Mouse (Mus musculus) megakaryocyte, adult 5-6 weeks (primary cell): ENCODE results near the gene Pkp4. TPM values are rescaled to one million over a fixed set of nuclear protein-coding genes. Genes with fewer than 3 reads are reported as not detected.

ENCODE experiments used
- ATAC-seq: 2 replicates; pipeline ENCODE4 v1.8.0; 2016; ENCODE audit warnings: mild to moderate bottlenecking, inconsistent platforms; ENCODE audit not compliant: poor library complexity, severe bottlenecking
- total RNA-seq, 2 experiments: library from RNA; stranded (forward) in 1 of 2; stranded (reverse) in 1 of 2; fragments of 153-499, 151-499 nt in 1 of 2; fragments of 221-1000, 200-1000 nt in 1 of 2; gene quantifications; 2 replicates each; pipeline versions ENCODE4 v1.2.3 to v1.2.4; 2015 to 2017

Pkp4 gene
- total RNA-seq, 2 experiments from 2014 or later: 12.7 to 17.0 TPM

DNA sequence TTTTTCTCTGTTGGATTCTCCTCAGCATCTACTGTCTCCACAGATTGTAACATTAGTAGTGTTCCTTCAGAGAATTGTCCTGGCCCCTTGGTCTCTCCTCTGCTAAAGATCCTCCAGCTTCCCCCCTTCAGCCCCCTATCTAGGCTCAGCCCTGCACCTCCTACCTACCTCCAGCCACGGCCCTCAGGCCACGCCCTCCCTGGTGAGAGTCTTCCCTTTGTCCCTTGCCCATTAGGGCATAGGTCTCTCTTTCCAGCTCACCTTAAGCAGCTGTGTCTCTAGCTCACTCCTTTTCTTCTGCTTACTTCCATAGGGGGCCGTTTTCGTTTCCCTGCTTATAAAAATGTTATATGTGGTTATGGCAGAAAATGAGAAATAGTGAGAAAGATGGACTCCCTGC lies 22.9 kb downstream of the Pkp4 start:
- ATAC-seq: no peak

DNA sequence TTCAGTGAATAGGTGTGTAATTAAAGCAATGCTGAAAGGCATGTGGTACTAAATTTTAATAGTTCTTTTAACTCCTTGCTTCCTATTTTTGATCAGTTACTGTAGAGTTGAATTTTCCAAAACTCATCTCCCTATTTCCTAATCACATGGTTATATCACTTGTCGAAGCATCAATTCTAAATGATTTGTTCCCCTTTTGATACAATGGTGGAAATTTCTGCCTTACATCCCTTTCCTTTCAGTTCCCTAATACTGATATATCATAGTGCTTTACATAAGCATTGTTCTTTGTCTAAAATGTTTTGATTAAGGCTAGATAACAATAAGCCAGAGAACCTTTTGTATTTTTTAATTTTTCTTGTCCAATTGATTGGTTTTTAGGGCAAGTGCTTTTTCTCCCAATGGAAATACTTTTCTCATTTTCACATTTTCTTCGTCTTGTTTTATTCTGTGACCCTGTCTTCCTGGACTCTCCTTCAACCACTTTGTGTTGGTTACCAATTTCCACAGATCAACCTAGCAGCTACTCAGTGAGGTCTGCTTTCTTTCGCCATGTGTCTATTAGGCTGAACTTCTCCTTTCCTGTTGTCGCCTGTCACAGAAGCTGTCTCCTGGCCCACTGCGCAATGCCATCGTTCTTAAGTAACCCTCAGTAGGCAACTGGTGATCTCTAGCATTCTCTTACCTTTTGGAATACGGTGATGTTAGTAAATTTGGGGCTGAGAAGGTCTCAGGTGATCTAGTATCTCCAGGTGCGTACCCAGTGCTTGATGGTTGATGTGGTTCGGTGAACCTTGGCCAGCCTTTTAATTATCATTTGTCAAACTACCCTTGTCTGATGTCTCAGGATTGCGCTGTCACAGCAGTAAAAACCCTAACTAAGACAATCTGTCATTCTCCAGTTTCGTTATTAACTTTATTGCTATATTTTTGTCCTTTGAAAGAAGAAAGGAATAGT lies 23.7 kb downstream of the Pkp4 start:
- peak; percentile 93 for ATAC-seq

DNA sequence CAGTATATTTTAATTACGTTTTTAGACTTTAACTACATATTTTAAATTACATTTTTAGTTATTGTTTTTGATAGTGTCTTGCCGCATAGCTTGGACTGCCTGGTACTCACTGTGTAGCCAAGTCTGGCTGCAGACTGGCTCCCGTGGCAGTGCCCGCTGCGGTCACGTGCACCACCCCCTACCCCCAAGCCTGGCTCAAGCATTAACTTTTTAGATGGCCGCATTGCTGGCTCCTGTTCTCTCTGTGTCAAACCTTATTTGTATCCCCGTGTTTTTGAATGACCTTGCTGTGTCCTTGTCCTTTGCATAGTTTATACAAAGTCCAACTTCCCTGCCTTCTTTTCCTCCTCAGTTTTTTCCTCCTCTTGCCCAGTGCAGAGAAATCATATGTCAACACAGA lies 25.5 kb downstream of the Pkp4 start:
- ATAC-seq: no peak

DNA sequence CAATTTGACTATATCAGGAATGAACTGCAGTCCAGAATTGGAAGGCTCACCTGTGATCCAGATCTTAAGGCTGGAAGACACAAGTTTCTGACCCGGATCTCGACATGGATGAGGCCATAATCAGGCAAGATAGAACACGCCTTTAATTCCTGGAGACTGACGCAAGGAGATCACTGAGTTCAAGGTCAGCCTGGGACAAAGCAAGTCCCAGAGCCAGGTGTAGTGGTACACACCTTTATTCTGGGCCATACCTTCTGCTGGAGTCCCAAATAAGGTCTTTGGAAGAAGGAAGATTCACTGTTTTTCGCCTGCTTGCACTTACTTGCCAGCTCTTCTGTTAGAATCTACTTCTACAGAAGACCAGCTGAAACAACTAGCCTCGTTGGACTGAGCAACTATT lies 26.3 kb downstream of the Pkp4 start:
- ATAC-seq: no peak

DNA sequence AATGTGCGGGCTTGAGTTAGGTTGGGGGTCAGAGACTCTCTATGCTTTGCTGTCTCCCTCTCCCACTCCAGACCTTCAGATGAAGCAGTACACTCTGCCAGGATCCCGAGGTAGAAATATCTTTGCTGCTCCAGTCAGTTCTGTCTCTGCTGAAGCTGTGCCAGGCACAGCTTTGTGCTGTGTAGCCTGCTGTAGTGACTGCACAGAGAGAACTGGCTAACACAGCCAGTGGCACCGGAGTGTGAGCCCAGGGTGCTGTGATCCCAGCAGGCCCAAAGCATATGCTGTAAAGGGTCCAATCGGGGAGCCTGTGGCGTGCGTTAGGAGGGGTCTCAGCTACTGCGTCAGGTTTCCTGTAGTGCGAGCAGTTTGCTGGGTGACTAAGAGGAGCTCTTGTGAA lies 27.7 kb downstream of the Pkp4 start:
- no peak for ATAC-seq

DNA sequence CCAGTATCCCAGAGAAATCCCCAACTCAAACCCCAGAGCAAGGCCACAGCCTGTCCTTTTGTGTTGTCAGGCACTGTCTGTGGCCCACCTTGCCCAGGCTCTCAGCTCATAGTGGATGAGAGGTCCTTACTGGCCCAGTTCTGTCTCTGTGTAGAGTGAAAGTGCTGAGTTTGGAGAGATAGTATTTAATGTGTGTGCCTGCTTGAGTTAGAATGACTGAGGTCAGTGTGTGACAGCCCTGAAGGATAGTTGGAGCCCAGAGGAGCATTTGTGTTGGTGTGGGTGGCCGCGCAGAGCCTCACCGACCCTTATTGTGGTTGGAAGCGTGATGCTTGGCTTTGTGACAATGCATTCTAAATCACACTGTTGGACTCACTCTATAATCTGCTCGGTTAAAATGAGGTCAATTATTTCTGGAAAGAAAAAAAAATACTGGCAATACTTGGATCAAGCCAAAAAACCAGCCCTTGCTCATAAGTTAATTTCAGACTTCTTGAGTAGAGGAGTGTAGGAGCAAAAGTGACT lies 29.1 kb downstream of the Pkp4 start:
- no peak for ATAC-seq

DNA sequence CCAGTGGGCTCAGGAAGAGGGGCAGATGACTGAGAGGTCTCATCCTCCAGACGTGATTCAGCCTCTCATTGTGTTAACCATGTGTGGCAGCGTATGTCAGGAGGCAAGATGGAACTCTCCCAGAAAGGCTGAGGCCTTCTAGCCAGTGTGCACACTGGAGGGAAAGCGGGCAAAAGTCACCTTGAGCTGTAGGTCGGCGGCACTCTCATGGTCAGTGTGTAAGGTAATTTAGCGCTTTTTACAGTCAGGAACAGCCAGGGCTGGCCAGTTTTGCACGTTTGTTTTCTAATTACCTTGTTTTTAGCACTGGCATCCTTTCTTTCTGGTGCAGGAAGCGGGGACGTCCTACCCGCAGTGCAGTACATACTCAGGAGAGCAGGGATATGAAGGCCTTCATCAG lies 29.5 kb downstream of the Pkp4 start:
- ATAC-seq: no peak

DNA sequence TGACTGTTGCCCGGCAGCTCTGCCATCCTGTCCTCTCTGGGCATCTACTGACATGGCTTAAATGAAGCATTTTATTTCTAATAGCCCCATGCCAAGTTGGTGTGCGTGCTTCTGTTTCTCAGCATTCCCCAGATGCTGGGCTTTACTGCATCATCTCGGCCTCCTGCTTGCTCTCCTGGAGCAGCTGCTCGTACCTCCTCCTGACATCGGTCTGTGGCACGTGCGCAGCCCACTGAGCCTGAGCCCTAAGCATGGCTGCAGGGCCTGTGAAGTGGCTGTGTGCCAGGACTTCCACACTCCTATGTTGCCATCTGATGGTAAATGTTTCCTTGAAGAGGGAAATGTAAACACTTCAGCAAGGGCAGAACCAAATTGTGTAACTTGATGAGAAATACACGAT lies 30.8 kb downstream of the Pkp4 start:
- no peak for ATAC-seq

DNA sequence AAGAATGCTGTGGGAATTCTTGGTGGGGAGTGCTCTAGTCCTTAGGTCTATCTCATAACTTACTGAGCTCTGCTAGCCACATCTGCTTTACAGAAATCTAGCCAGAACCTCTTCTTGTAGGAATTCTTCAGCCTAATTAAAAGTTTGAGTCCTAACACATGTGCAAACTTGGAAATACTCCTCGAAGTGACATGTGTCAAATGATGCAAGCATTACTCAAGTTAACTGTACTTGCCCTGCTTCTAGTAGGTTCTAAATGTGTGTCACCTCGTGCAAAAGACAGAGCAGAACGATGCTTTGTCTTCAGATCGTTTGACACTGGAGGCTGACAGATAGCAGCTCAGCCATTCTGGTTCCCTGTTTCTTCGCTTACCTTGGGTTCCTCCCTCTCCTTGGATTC lies 32.5 kb downstream of the Pkp4 start:
- no peak for ATAC-seq

DNA sequence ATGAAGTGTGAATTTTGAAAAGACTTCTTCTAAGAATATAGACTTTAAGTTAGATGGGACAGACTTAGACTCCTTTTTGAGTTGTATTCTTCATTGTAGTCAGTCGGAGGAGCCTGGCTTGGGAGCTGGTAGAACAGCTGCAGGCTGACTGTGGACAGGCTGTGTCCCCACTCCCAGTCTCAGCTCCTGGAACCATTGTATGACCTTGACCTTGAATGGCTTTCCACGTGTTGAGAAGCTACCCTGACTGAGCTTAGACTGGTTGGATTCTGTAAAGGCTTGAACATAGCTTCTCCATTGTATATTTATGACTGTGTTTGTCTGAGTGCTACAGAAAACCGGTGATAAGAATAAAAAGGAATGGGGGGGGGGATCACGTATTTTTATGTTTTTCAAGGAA lies 36.5 kb downstream of the Pkp4 start:
- no peak for ATAC-seq

DNA sequence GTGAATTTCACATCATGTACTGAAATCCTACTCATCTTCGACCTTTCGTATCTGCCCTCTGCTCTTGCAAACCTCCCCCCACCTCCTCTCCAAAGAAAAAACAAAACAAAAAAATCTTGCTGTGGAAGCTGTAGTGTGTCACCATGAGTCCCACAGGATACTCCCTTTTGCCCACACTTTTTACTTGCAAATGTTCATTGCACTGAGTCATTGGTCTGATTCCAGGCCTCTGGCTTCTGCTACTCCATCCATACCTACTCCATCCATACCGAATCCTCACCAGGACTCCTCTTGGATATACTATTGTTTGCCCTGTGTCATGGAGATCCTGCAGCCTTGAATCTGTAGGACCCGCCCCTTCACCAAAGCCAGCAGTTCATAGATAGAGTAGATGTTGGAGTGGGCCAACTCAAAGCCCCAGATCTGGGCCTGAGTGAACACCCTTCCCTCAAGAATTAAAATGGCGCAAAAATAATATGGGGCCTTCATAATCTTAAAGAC lies 38.9 kb downstream of the Pkp4 start:
- ATAC-seq: no peak

DNA sequence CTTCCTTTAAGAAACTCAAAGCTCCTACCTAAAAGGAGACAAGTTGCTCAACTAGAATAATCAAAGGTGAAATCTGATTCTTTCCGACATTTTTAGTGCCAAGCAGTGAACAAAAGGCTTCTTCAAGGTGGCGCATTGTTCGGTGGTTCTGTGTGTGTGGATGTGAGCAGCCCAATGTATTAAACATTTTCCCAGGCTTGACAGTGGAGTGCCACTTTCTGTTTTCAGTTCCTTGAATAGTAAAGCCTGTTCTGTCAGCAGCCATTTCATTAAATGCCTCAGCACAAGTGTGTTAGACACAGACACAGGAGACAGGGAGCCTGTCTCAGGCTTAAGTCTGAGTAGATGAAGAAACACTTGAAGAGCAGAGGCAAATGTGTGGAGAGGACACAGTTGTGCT lies 39.9 kb downstream of the Pkp4 start:
- no peak for ATAC-seq

DNA sequence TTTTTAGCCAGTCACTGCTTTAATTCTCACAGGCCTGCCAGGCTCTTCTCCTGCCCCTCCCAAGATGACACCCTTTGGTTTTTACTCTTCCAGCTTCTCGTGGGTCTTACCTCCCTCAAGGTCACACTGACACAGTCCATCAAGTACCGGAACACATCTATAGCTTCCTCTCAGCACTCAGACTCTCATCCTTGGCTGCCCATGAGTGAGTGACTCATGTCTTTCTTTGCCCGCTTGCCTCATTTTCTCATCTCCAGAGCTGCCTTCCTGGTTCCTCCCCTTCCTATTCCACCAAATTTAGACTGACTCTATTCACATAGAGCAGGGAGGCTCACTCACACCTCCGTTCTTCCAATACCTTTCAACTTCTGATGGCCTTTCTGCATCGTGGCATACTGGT lies 42.3 kb downstream of the Pkp4 start:
- no peak for ATAC-seq

DNA sequence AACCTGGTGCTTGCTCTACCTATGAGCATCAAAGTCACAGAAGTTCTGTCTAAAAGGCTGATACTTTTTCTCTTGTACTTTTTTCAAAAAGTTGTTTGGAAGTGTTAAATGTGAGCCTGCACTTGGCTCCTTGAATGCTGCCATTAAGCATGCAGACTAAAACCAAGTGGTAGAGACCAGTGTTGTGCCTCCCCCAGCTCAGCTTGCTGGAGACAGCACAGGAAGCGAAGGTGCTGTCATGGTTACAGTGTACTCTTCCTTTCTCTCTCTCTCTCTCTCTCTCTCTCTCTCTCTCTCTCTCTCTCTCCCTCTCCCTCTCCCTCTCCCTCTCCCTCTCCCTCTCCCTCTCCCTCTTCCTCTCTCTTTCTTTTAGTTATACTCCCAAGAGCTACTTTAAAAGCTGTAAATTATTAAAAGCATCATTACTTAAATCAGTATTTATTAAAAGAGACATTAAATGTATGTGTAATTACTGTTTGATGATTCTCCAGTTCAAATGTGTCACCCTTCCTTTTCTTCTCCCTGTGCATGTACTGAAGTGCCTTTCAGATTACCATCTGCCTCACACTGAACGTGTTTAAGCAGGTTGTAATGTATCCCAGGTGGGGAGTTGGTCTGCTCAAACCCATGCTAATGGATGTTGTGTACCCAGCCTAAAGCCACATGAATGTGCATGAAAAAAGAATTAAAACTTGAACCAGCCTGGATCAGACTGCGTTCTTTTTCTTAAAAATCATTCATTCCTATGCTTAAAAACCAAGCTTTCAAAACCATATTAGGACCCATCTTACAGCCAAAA lies 43.2 kb downstream of the Pkp4 start:
- ATAC-seq: no peak

DNA sequence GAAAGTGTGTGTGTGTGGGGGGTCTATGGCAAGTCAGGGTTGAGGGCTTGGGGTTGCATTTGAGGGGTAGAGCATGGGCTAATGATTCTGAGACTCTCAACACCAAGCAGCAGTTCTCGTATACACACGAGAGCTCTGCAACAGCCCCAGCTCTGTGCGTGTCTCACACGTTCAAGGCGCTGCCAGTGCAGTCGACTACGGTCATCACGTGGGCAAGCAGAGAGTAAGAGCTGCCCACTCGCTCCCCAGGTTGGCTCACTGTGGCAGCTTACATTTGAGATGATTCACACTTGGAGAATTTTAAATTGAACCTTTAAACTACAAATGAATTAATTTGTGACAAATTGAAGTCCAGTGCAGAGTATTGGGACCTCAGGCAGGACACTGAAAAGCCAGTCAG lies 44.4 kb downstream of the Pkp4 start:
- ATAC-seq: no peak

DNA sequence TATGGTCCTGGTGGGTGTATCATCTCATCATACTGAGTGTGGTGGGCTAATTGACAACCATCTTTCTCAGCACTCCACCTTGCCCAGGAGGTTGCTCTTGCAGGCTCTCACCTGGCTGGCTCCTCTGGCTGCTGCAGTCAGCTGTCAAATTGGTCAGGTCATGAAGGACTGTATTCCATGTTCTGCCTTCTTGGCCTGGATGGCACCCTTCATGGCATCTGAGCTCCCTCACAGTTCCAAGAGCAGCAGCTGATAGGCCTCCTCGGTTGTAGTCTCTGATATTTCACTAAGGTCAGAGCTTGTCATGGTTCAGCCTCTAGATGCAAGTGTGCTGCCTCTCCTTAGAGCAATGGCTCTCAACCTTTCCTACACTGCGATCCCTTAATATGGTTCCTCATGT lies 45.5 kb downstream of the Pkp4 start:
- no peak for ATAC-seq

DNA sequence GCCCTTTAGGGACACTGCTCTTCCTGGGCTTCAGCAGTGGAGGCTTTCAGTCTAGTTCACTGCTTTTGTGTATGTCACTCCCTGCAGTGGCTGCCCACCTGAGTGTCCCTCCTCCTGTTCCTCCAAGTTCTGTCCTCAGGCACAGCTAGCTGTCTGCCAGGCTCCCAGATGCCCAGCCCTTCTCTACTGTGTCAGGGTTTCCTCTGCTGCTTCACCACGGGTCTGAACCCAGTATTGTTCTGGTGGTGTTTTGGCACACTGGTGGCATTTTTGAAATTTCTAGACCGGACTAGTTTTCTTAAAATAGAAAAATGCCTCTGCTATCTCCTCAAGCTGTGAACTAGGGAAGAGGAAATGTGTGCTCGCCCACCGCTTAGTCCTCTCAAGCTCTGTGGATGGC lies 46.6 kb downstream of the Pkp4 start:
- ATAC-seq: no peak

DNA sequence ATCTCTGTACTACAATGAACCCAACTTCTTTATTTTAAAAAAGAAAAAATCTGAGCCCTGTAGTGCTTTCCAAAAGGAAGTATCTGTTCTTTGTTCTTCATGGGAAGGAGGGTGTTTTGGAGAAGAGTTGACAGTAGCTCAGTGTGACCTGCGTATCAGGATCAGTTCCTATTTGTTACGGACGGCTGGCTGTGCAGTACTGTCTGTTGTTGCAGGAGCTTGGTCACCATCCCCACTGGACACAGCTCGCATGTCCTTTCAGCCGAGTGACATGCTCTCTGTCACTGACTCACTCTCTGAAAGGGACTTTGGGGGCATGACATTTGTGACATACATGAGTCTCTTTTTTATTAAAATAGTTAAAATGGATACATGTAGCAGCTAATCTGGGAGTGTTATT lies 47.1 kb downstream of the Pkp4 start:
- ATAC-seq: 0 out of 2 replicates have a peak, but pooled peaks have one; percentile 24

DNA sequence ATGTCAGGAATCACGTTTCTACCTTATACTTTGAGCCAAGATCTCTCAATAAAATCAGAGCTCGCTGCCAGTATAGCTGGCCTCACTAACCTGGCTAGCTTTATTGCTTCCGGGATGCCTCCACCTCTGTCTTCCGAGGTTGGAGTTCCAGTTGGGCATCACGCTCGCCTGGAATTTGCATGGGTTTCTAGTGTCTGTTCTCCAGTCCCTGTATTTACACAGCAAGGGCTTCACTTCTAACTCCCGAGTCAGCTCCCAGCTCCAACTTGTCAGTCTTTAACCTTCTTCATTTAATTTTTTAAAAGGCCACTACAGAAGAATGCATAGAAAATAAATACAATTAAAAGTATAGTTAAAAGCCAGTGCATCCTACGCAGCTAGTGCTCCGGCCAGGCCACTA lies 47.6 kb downstream of the Pkp4 start:
- ATAC-seq: no peak

DNA sequence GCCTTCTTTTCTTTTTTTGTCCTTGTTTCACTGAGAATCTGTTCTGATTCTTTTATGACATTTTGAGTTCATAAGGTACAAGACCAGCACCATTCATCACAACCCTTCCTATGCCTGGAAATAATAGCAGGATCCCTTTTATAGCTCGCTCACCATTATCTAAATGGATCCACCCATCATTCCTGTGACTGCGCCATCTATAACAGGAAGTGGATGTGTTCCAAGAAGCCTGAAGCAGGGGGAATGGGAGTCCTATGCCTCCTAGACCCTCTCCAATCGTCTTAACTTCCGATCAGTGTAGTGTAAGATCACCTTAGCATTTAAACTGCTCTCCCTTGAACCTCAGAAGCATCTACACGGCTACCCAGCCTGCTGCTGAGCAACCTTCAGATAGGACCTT lies 50.4 kb downstream of the Pkp4 start:
- no peak for ATAC-seq

DNA sequence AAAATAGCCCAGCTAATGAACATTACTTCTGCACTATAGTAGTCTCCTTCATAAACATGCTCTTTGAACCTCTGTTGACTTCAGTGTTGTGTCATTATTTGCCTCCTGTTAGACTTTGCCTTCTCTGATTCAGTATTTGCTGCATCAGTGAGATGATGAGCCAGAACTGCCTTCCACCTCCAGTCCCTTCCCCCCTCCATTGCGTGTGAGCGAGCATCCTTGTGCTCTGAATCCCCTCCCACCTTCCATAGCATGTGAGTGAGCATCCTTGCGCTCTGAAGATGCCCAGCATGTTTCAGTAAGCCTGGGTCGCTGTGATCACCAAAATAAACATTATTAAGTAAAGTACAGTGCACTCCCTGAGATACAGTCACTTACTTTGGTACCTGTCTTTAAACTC lies 51.8 kb downstream of the Pkp4 start:
- no peak for ATAC-seq

DNA sequence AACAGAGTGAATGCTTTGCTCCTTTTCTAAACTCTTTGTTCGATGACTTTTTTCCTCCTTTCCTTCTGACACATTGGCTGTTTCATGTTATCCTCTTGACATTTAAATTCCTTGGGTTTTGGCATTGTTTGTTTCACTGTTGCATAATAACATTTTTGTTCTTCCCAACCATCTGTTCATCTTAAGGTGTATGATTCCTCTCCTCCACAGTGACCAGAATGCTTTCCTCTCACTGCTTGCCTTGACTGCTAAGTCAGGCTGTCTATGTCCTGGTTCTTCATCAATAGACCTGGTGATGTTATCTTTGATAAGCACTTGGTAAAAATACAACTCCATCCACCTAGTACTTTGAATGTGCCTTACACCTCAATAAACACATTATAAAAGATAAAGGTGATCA lies 52.2 kb downstream of the Pkp4 start:
- ATAC-seq: no peak
